In genomic region chr14:120296231-120297006, GRCm38 (mm10) we compare ENCODE assay signal across 9 mouse cellular contexts. TPM values are rescaled to one million over a fixed set of nuclear protein-coding genes. Genes with fewer than 3 reads are reported as not detected.
DNase-seq lines count a peak whose midpoint lies in the region; ATAC-seq and TF ChIP-seq lines count a peak whose summit lies in the region.
"Had no signal": no experiment of that assay in that cellular context is flagged by ENCODE, and none has a peak within 500 bp of the region (broad histone marks: within the 10 kb centered on the region; RNA-seq: fewer than 3 reads in every experiment).

No protein-coding gene starts in this region.

- intact Hi-C loops in left cerebral cortex, adult 2 months (cut with DNase I), result no loop called here

- H3K36me3 ChIP-seq in heart, embryonic 12.5 days, result 0 out of 2 replicates have a peak, but pooled peaks cover 5% of the 10 kb centered on the region
- H3K36me3 ChIP-seq in limb, embryonic 13.5 days, result peaks cover 7% of the 10 kb centered on the region
- H3K36me3 ChIP-seq: liver, embryonic 13.5 days had no signal

- H3K9me3 ChIP-seq in heart, embryonic 12.5 days (replicated peaks), result no peaks in the 10 kb centered on the region
- no peaks in the 10 kb centered on the region for H3K9me3 ChIP-seq in limb, embryonic 13.5 days
- H3K9me3 ChIP-seq: liver, embryonic 13.5 days had no signal

- no peaks in the 10 kb centered on the region for H3K27me3 ChIP-seq in heart, embryonic 12.5 days (replicated peaks)
- no peaks in the 10 kb centered on the region for H3K27me3 ChIP-seq in limb, embryonic 13.5 days
- H3K27me3 ChIP-seq: liver, embryonic 13.5 days had no signal

- no peak for DNase-seq in left cerebral cortex, adult 2 months (ENCODE audit: extremely low spot score in 1 of 2, low spot score in 2 of 2)
- DNase-seq in left cerebral cortex, adult 18-20 months (ENCODE audit: low spot score in 2 of 2), result no peak
- peak; percentile 52 for DNase-seq in ZHBTc4 (ENCODE audit: low read depth, low spot score)
- no peak for DNase-seq in urinary bladder, postnatal 36 days (ENCODE audit: low spot score in 2 of 2)
- no peak for DNase-seq in natural killer cell, adult 2 months (ENCODE audit: low spot score in 2 of 2)
- no peak for DNase-seq in testis, postnatal 14 days (ENCODE audit: low spot score)
- DNase-seq: liver, embryonic 13.5 days had no signal

- no peak for ATAC-seq in heart, embryonic 12.5 days (ENCODE audit: insufficient number of reproducible peaks, low FRiP score)
- peak; percentile 48 for ATAC-seq in limb, embryonic 13.5 days (ENCODE audit: low FRiP score, low read depth)

- H3K4me3 ChIP-seq in left cerebral cortex, adult 2 months, result no peak overlapping the region
- H3K4me3 ChIP-seq in heart, embryonic 12.5 days, result no peak overlapping the region
- H3K4me3 ChIP-seq in limb, embryonic 13.5 days, result peak overlapping the region; percentile 17
- H3K4me3 ChIP-seq: liver, embryonic 13.5 days had no signal

- WGBS in heart, embryonic 12.5 days, result 57% methylated on average over 17 of the region's 17 CpGs
- 45% methylated on average over 17 of the region's 17 CpGs for WGBS in limb, embryonic 13.5 days

- H3K9ac ChIP-seq in heart, embryonic 12.5 days, result peak overlapping the region; percentile 67
- H3K9ac ChIP-seq in limb, embryonic 13.5 days, result peak overlapping the region; percentile 43
- H3K9ac ChIP-seq: liver, embryonic 13.5 days had no signal

- H3K4me1 ChIP-seq in heart, embryonic 12.5 days (replicated peaks), result peaks cover 83% of the 10 kb centered on the region
- H3K4me1 ChIP-seq in limb, embryonic 13.5 days, result peaks cover 92% of the 10 kb centered on the region

- H3K4me2 ChIP-seq in heart, embryonic 12.5 days, result peak overlapping the region; percentile 48
- H3K4me2 ChIP-seq in limb, embryonic 13.5 days (replicated peaks), result peak overlapping the region; percentile 57
- H3K4me2 ChIP-seq: liver, embryonic 13.5 days had no signal

- H3K27ac ChIP-seq in left cerebral cortex, adult 2 months, result peak overlapping the region; percentile 79
- peak overlapping the region; percentile 95 for H3K27ac ChIP-seq in heart, embryonic 12.5 days (ENCODE audit: poor library complexity, severe bottlenecking)
- H3K27ac ChIP-seq in limb, embryonic 13.5 days, result peak overlapping the region; percentile 90
- H3K27ac ChIP-seq: liver, embryonic 13.5 days had no signal

- TF ChIP-seq CTCF in left cerebral cortex, adult 2 months (IDR thresholded peaks at IDR 0.05), result no peak

RNA-seq across cellular contexts. Expression of gene Mbnl2, which starts 20.9 kb away (rescaled TPM):
- 100 to 1,000 TPM; 248 to 251 TPM for total RNA-seq in left cerebral cortex, adult 2 months (2021)
- 100 to 1,000 TPM; 241 to 268 TPM for total RNA-seq in left cerebral cortex, adult 18-20 months (2021)
- 108 and 114 TPM in 2 replicates for polyA plus RNA-seq in heart, embryonic 12.5 days (2016; fragmentation: Nextera tagmentation; extraction: Ambion mirVana)
- 127 TPM in 2 replicates for polyA plus RNA-seq in limb, embryonic 13.5 days (2015; fragmentation: Nextera tagmentation; extraction: Ambion mirVana)
